Mouse (Mus musculus): ENCODE measurements around the gene Zc3h7b. TPM values are rescaled to one million over a fixed set of nuclear protein-coding genes. Genes with fewer than 3 reads are reported as not detected.

Gene Zc3h7b
- polyA plus RNA-seq, 1 experiment = 18.8 TPM

GRCm38 (mm10) chr15:81702306-81703093 is 42.4 kb upstream of the Zc3h7b start:
- DNase-seq (ENCODE audit: low read depth in 1 of 2, low spot score in 2 of 2) = no peak
- H3K27ac ChIP-seq (ENCODE audit: insufficient read depth, low read length) = no peak overlapping the region

GRCm38 (mm10) chr15:81703094-81703489 is 41.8 kb upstream of the Zc3h7b start:
- Histone ChIP-seq H3K36me3 (ENCODE audit: control insufficient read depth, insufficient read depth, low read length) (peaks cover 26% of the 10 kb centered on the region), H3K4me1 (ENCODE audit: control insufficient read depth, insufficient read depth, insufficient read length) (no peaks in the 10 kb centered on the region), H3K4me3 (ENCODE audit: extremely low read depth, insufficient read depth, insufficient read length) (no peak overlapping the region), H3K27me3 (ENCODE audit: control insufficient read depth, insufficient read depth, low read length) (no peaks in the 10 kb centered on the region), H3K27ac (ENCODE audit: insufficient read depth, low read length) (no peak overlapping the region)
- 93% methylated on average over 3 of the region's 3 CpGs for WGBS
- DNase-seq (ENCODE audit: low read depth in 1 of 2, low spot score in 2 of 2) = no peak
- no peak for TF ChIP-seq POLR2A (IDR thresholded peaks at IDR 0.05; ENCODE audit: low read depth, low read length)
- TF ChIP-seq CTCF (IDR thresholded peaks at IDR 0.05; ENCODE audit: extremely low read depth, insufficient read depth, insufficient read length, insufficient replicate concordance) = no peak

More at GRCm38 (mm10) chr15:81702306-81703093, 42.4 kb upstream of the Zc3h7b start:
- Histone ChIP-seq H3K36me3 (ENCODE audit: control insufficient read depth, insufficient read depth, low read length) (peaks cover 26% of the 10 kb centered on the region), H3K4me1 (ENCODE audit: control insufficient read depth, insufficient read depth, insufficient read length) (no peaks in the 10 kb centered on the region; the same call in 1 of the 2 replicates), H3K27me3 (ENCODE audit: control insufficient read depth, insufficient read depth, low read length) (no peaks in the 10 kb centered on the region), H3K4me3 (ENCODE audit: extremely low read depth, insufficient read depth, insufficient read length) (no peak overlapping the region)
- no peak for TF ChIP-seq POLR2A (IDR thresholded peaks at IDR 0.05; ENCODE audit: low read depth, low read length)
- TF ChIP-seq CTCF (IDR thresholded peaks at IDR 0.05; ENCODE audit: extremely low read depth, insufficient read depth, insufficient read length, insufficient replicate concordance) = no peak
- 92% methylated on average over 13 of the region's 13 CpGs for WGBS

DNA sequence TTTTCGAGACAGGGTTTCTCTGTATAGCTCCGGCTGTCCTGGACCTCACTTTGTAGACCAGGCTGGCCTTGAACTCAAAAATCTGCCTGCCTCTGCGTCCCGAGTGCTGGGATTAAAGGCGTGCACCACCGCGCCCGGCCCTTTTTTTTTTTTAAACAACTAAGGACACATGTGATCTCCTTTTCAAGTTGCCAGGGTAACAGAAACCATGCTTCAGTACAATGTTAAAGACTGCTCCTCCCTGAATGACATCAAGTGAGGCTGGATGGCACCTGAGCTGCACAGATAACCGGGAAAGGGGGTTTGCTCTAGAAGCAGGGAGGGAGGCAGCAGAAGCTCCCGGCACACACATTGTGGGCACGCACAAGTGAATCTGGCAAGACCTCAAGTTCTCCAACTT is 35.9 kb upstream of the Zc3h7b start:
- WGBS = 96% methylated on average over 11 of the region's 11 CpGs
- peaks cover 64% of the 10 kb centered on the region for H3K36me3 ChIP-seq (ENCODE audit: control insufficient read depth, insufficient read depth, low read length)
- H3K4me1 ChIP-seq (ENCODE audit: control insufficient read depth, insufficient read depth, insufficient read length) = no peaks in the 10 kb centered on the region
- H3K4me3 ChIP-seq (ENCODE audit: extremely low read depth, insufficient read depth, insufficient read length) = no peak overlapping the region
- H3K27me3 ChIP-seq (ENCODE audit: control insufficient read depth, insufficient read depth, low read length) = no peaks in the 10 kb centered on the region
- TF ChIP-seq POLR2A (IDR thresholded peaks at IDR 0.05; ENCODE audit: low read depth, low read length) (no peak), CTCF (IDR thresholded peaks at IDR 0.05; ENCODE audit: extremely low read depth, insufficient read depth, insufficient read length, insufficient replicate concordance) (no peak)
- DNase-seq (ENCODE audit: low read depth in 1 of 2, low spot score in 2 of 2) = no peak
- no peak overlapping the region for H3K27ac ChIP-seq (ENCODE audit: insufficient read depth, low read length)

GRCm38 (mm10) chr15:81709686-81710085 is 35.2 kb upstream of the Zc3h7b start:
- Histone ChIP-seq H3K27ac (ENCODE audit: insufficient read depth, low read length) (no peak overlapping the region), H3K27me3 (ENCODE audit: control insufficient read depth, insufficient read depth, low read length) (no peaks in the 10 kb centered on the region), H3K4me3 (ENCODE audit: extremely low read depth, insufficient read depth, insufficient read length) (no peak overlapping the region), H3K36me3 (ENCODE audit: control insufficient read depth, insufficient read depth, low read length) (peaks cover 59% of the 10 kb centered on the region), H3K4me1 (ENCODE audit: control insufficient read depth, insufficient read depth, insufficient read length) (no peaks in the 10 kb centered on the region)
- 100% methylated on average over 1 of the region's 1 CpGs for WGBS
- TF ChIP-seq CTCF (IDR thresholded peaks at IDR 0.05; ENCODE audit: extremely low read depth, insufficient read depth, insufficient read length, insufficient replicate concordance) (no peak), POLR2A (IDR thresholded peaks at IDR 0.05; ENCODE audit: low read depth, low read length) (no peak)
- no peak for DNase-seq (ENCODE audit: low read depth in 1 of 2, low spot score in 2 of 2)

DNA sequence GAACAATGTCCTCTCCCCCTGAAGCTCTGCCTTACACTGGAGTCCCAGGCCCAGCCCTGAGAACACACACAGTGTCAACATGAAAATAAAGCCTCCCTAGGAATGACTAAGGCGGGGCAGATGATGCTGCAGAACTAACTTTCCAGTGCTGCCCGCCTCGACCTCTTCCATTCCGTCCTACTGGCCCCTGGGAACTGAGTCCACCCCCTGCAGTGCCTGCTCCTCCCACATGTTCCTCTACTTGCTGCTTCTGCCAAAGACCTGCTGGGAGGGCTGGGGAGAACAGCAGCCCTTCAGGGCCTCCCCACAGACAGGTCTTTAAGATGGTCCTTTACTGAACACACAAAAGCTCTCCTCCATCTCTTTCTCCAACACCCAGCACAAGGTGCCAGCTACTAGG is 34.1 kb upstream of the Zc3h7b start:
- H3K4me1 ChIP-seq (ENCODE audit: control insufficient read depth, insufficient read depth, insufficient read length) = no peaks in the 10 kb centered on the region
- H3K4me3 ChIP-seq (ENCODE audit: extremely low read depth, insufficient read depth, insufficient read length) = no peak overlapping the region
- WGBS = 92% methylated on average over 4 of the region's 4 CpGs
- no peak for DNase-seq (ENCODE audit: low read depth in 1 of 2, low spot score in 2 of 2)
- H3K27me3 ChIP-seq (ENCODE audit: control insufficient read depth, insufficient read depth, low read length) = no peaks in the 10 kb centered on the region
- H3K36me3 ChIP-seq (ENCODE audit: control insufficient read depth, insufficient read depth, low read length) = peaks cover 55% of the 10 kb centered on the region
- no peak overlapping the region for H3K27ac ChIP-seq (ENCODE audit: insufficient read depth, low read length)
- no peak for TF ChIP-seq POLR2A (IDR thresholded peaks at IDR 0.05; ENCODE audit: low read depth, low read length)
- no peak for TF ChIP-seq CTCF (IDR thresholded peaks at IDR 0.05; ENCODE audit: extremely low read depth, insufficient read depth, insufficient read length, insufficient replicate concordance)

- Histone ChIP-seq H3K4me3 (ENCODE audit: extremely low read depth, insufficient read depth, insufficient read length) (no peak overlapping the region), H3K27me3 (ENCODE audit: control insufficient read depth, insufficient read depth, low read length) (no peaks in the 10 kb centered on the region), H3K27ac (ENCODE audit: insufficient read depth, low read length) (no peak overlapping the region), H3K36me3 (ENCODE audit: control insufficient read depth, insufficient read depth, low read length) (peaks cover 58% of the 10 kb centered on the region), H3K4me1 (ENCODE audit: control insufficient read depth, insufficient read depth, insufficient read length) (no peaks in the 10 kb centered on the region)
- DNase-seq (ENCODE audit: low read depth in 1 of 2, low spot score in 2 of 2) = no peak
- WGBS = 86% methylated on average over 6 of the region's 6 CpGs
- TF ChIP-seq POLR2A (IDR thresholded peaks at IDR 0.05; ENCODE audit: low read depth, low read length) (no peak), CTCF (IDR thresholded peaks at IDR 0.05; ENCODE audit: extremely low read depth, insufficient read depth, insufficient read length, insufficient replicate concordance) (no peak)
These were observed 31.1 kb upstream of the Zc3h7b start for GRCm38 (mm10) chr15:81713742-81714141.

All from spleen, adult 2 months (tissue).